Mouse (Mus musculus) embryonic facial prominence, embryonic 12.5 days (tissue): ENCODE results near the gene Bphl. TPM values are rescaled to one million over a fixed set of nuclear protein-coding genes. Genes with fewer than 3 reads are reported as not detected.
"Not testable (repeated sequence)": the region's sequence is repeated elsewhere in the genome, so short reads cannot be mapped to it uniquely, and the experiment has no call there.

Experiments
- ATAC-seq: fragments of 200-750 bp; cut with Nextera tagmentation; 2 replicates; pipeline ENCODE4 v1.8.0; 2017; ENCODE audit not compliant: insufficient number of reproducible peaks, insufficient read depth, low FRiP score, low TSS enrichment
- H3K27ac ChIP-seq: fragments of 300-500 bp; sonication (generic); 2 replicates; pipeline ENCODE4 v1.5.1; 2016; ENCODE audit warnings: mild to moderate bottlenecking
- H3K27me3 ChIP-seq: fragments of 300-500 bp; sonication (generic); 2 replicates; pipeline ENCODE4 v1.6.1; 2016; ENCODE audit warnings: mild to moderate bottlenecking, moderate library complexity
- H3K36me3 ChIP-seq: fragments of 300-500 bp; sonication (generic); 2 replicates; pipeline ENCODE4 v1.6.1; 2016; ENCODE audit warnings: mild to moderate bottlenecking
- H3K4me1 ChIP-seq: fragments of 300-500 bp; sonication (generic); 2 replicates; pipeline ENCODE4 v1.6.1; 2016
- H3K4me2 ChIP-seq: fragments of 300-500 bp; sonication (generic); replicated peaks from 2 replicates; pipeline ENCODE4 v1.6.1; 2016; ENCODE audit warnings: mild to moderate bottlenecking, moderate library complexity
- H3K4me3 ChIP-seq: fragments of 300-500 bp; sonication (generic); 2 replicates; pipeline ENCODE4 v1.5.1; 2016; ENCODE audit warnings: mild to moderate bottlenecking
- H3K9ac ChIP-seq: fragments of 300-500 bp; sonication (generic); 2 replicates; pipeline ENCODE4 v1.6.1; 2016; ENCODE audit warnings: mild to moderate bottlenecking, moderate library complexity
- H3K9me3 ChIP-seq: fragments of 300-500 bp; sonication (generic); 2 replicates; pipeline ENCODE4 v1.6.1; 2016; ENCODE audit warnings: mild to moderate bottlenecking, moderate library complexity
- WGBS: fragments of 180-500 bp; shearing (Covaris S2); methylation state at CpG from one replicate; pipeline ENCODE4 v1.1.7; 2016; 5-methylcytosine and 5-hydroxymethylcytosine counted together
- polyA plus RNA-seq: library from polyadenylated mRNA; unstranded; fragments of >200 nt; fragmentation: Nextera tagmentation; extraction: Ambion mirVana; gene quantifications from 2 replicates; pipeline ENCODE4 v1.2.1, GENCODE M21; 2016

Gene Bphl
- polyA plus RNA-seq, 1 experiment from 2014 or later: 43.9 TPM

DNA sequence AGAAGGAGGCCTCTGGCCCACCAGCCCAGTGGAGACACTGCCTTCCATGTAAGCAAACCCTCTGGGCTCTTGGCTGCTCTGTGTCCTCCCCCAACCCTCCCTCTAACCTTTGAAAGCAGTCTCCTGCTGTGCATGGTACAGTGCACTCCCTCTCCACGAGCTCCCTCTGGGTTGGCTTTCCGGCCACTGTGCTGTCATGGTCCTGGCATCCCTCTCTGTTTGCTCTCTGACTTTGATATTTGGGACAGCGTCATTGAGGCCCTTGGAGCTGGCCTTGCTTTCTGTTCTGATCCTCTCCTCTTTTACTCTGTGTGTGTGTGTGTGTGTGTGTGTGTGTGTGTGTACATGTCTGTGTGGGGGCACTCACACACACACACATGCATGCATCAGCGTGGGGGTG, 17.0 kb downstream of the Bphl start:
- Histone ChIP-seq H3K27me3 (no peaks in the 10 kb centered on the region), H3K4me1 (no peaks in the 10 kb centered on the region), H3K27ac (no peak overlapping the region), H3K36me3 (peaks cover 47% of the 10 kb centered on the region), H3K9ac (no peak overlapping the region), H3K4me3 (no peak overlapping the region), H3K9me3 (no peaks in the 10 kb centered on the region), H3K4me2 (no peak overlapping the region)
- no peak for ATAC-seq
- 74% methylated on average over 4 of the region's 4 CpGs for WGBS

DNA sequence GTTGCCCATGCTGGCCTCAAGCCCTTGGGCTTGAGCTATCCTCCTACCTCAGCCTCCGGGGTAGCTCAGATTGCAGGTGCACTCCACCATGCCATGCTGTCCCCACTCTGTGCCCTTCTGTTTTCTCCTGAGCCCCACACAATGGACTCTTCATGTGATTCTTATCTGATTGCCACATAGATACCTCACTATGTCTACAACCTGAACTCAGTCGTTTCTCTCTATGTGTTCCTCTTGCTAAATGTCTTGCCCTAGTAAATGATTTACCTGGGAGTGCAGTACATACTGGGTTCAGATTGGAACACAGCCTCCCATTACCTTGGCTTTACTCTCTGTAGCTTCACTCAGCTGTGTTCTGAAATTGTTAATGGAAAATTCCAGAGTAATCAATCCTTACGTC, 17.6 kb downstream of the Bphl start:
- ATAC-seq: no peak
- Histone ChIP-seq H3K4me2 (no peak overlapping the region), H3K27ac (no peak overlapping the region), H3K27me3 (no peaks in the 10 kb centered on the region), H3K36me3 (peaks cover 43% of the 10 kb centered on the region), H3K4me3 (no peak overlapping the region), H3K9ac (no peak overlapping the region), H3K4me1 (no peaks in the 10 kb centered on the region), H3K9me3 (no peaks in the 10 kb centered on the region)
- 89% methylated on average over 3 of the region's 3 CpGs for WGBS

DNA sequence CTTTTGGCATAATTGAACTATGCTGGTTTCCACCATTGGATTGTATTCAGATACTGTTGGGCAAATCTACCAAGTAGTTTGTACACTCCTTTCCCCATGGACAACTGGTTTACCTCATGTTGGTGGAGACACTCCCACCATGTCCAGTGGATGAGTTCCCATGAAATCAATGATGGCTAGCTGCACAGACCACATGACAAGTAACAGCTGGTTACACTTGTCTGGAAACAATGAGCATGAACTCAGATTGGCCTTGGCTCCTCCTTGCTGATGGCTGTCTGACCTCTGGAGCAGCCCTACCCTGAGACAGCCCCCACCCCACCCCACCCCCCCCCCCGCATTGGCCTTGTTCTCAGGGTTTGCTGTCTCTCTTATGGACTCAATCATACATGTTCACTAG, 19.9 kb downstream of the Bphl start:
- no peak overlapping the region for H3K4me3 ChIP-seq
- no peak overlapping the region for H3K9ac ChIP-seq
- no peak for ATAC-seq
- no peak overlapping the region for H3K4me2 ChIP-seq
- no peaks in the 10 kb centered on the region for H3K27me3 ChIP-seq
- peaks cover 31% of the 10 kb centered on the region for H3K36me3 ChIP-seq
- WGBS: 100% methylated on average over 1 of the region's 1 CpGs
- no peaks in the 10 kb centered on the region for H3K4me1 ChIP-seq
- H3K27ac ChIP-seq: no peak overlapping the region
- no peaks in the 10 kb centered on the region for H3K9me3 ChIP-seq

DNA sequence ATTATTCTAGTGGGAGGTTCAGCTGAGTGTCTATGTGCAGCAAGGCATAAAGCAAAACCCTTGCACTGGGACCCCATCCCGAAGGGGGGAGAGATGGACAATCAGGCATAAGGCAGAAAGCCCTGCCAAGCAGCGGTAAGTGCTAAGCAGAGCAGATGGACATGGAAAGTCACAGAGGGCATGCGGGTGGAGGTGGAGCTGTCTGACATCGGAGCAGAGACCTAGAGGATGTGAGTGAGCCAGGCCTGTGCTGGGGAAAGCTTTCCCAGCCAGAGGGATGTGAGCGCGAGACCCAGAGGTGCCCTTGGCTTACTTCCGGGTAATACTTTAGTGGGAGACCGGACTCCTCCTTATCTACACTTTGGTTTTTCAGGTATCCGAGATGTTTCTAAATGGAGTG, 22.7 kb downstream of the Bphl start:
- Histone ChIP-seq H3K36me3 (peaks cover 22% of the 10 kb centered on the region), H3K9ac (no peak overlapping the region), H3K4me1 (no peaks in the 10 kb centered on the region), H3K27ac (no peak overlapping the region), H3K27me3 (no peaks in the 10 kb centered on the region), H3K9me3 (no peaks in the 10 kb centered on the region), H3K4me2 (no peak overlapping the region), H3K4me3 (no peak overlapping the region)
- ATAC-seq: no peak
- 86% methylated on average over 9 of the region's 9 CpGs for WGBS

DNA sequence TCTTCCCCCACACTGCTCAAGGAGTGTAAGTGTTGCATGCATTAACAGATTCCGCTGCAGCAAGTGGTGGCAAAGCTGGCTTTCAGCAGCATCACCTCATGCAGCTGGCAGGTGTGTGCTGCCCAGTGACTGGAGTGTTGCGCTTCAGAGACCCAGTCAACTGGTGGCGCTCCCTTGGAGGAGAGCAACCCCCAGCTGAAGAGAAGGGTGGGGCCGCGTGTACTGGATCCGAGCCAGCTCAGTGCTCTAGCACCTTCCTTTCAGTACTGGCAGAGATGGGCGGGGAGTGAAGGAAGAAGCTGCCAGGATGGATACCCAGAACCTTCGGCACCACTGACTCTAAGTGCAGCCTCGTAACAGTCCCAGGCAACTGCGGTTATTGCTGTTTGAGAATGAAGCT, 25.1 kb downstream of the Bphl start:
- Histone ChIP-seq H3K9me3 (no peaks in the 10 kb centered on the region), H3K27me3 (no peaks in the 10 kb centered on the region), H3K4me1 (no peaks in the 10 kb centered on the region), H3K9ac (no peak overlapping the region), H3K4me2 (no peak overlapping the region), H3K36me3 (peaks cover 11% of the 10 kb centered on the region; the same call in 1 of the 2 replicates), H3K4me3 (no peak overlapping the region), H3K27ac (no peak overlapping the region)
- 86% methylated on average over 10 of the region's 10 CpGs for WGBS
- no peak for ATAC-seq

DNA sequence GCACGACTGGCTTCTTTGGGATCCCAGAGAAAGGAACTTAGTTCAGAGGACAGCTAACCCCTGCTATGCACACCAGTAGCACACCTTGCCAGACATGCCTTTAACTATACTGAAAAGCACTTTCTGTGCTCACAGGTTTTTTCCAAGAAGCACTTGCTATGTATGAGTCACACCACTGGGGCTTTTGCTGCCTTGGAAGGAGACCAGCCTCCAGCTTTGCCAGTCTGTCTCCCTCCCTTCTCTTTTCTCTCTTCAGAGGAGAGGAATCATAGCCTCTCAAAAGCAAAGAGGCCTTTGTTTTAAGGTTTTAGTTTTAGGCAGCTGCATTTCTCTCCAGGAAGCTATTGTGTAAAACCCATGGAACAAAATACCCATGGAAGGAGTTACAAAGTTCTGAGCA, 29.0 kb downstream of the Bphl start:
- 58% methylated on average over 1 of the region's 1 CpGs for WGBS
- Histone ChIP-seq H3K27me3 (no peaks in the 10 kb centered on the region), H3K27ac (no peak overlapping the region), H3K4me2 (no peak overlapping the region), H3K9me3 (no peaks in the 10 kb centered on the region), H3K9ac (no peak overlapping the region), H3K4me1 (peaks cover 7% of the 10 kb centered on the region), H3K36me3 (peaks cover 8% of the 10 kb centered on the region; the same call in 1 of the 2 replicates), H3K4me3 (no peak overlapping the region)
- no peak for ATAC-seq

DNA sequence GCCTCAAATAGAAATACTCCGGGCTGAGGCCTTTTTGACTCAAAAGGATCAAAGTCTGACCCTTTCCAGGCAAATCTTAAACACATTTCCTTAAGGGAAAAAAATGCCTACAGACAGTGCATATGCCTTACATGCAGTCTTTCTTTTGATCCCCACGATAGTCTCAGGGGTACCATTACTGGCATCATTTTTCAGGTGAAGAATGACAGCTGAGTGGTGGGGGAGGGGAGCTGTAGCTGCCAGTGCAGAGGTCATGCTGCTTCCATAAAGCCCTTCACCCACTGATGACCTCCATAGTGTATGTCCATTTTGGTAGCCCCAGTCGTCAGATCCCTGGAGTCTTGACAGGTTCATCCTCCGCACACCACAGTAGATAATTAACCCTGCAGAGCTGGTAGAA, 32.9 kb downstream of the Bphl start:
- peaks cover 7% of the 10 kb centered on the region for H3K4me1 ChIP-seq
- ATAC-seq: no peak
- H3K27me3 ChIP-seq: no peaks in the 10 kb centered on the region
- H3K4me3 ChIP-seq: no peak overlapping the region
- 39% methylated on average over 4 of the region's 4 CpGs for WGBS
- H3K9ac ChIP-seq: no peak overlapping the region
- peaks cover 5% of the 10 kb centered on the region; the same call in 1 of the 2 replicates for H3K36me3 ChIP-seq
- no peak overlapping the region for H3K27ac ChIP-seq
- H3K4me2 ChIP-seq: no peak overlapping the region
- H3K9me3 ChIP-seq: no peaks in the 10 kb centered on the region

DNA sequence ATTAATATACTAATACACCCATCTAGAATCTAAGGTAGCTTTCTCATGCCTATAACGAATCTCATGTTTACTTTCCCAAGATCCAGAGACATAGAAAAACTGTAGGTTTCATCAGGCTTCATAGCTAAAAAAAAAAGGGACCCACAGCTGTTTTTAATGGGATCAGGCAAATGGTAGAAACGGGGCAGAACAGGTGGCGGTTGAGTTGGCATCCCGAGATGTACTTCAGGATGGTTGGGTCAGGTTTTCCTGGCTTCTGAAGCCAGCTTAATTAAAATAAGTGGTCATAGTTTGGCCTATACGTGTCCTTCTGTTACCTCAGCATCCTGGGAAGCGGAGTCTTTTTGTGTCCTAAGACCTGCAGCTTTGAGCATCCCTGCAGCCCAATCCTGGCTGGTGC, 34.4 kb downstream of the Bphl start:
- Histone ChIP-seq H3K27ac (no peak overlapping the region), H3K36me3 (peaks cover 8% of the 10 kb centered on the region; the same call in 1 of the 2 replicates), H3K27me3 (no peaks in the 10 kb centered on the region), H3K4me2 (no peak overlapping the region), H3K9me3 (no peaks in the 10 kb centered on the region), H3K4me1 (peaks cover 12% of the 10 kb centered on the region), H3K9ac (no peak overlapping the region), H3K4me3 (no peak overlapping the region)
- ATAC-seq: no peak
- WGBS: 84% methylated on average over 6 of the region's 6 CpGs

DNA sequence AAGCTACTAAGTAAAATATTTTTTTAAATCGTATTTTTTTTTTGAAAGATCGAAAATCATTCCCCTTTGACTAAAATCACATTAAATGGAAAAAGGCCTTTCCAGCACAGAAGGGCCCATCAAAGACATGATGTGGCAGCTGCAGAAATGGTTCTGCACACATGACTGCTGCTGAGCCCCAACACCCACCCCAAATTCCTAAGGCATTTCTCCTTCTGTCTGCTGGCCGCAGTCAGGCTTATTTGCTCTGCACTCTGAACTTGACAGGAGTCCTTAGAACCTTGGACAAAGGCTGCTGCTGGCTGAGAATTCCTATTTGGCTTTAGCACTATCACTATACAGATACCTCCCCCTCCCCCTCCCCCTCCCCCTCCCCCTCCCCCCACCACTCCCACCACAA, 35.5 kb downstream of the Bphl start:
- Histone ChIP-seq H3K36me3 (peaks cover 8% of the 10 kb centered on the region; the same call in 1 of the 2 replicates), H3K27me3 (no peaks in the 10 kb centered on the region), H3K4me2 (no peak overlapping the region), H3K4me3 (no peak overlapping the region), H3K27ac (no peak overlapping the region), H3K4me1 (peaks cover 17% of the 10 kb centered on the region), H3K9ac (no peak overlapping the region), H3K9me3 (no peaks in the 10 kb centered on the region)
- WGBS: 71% methylated on average over 3 of the region's 3 CpGs
- ATAC-seq: no peak

DNA sequence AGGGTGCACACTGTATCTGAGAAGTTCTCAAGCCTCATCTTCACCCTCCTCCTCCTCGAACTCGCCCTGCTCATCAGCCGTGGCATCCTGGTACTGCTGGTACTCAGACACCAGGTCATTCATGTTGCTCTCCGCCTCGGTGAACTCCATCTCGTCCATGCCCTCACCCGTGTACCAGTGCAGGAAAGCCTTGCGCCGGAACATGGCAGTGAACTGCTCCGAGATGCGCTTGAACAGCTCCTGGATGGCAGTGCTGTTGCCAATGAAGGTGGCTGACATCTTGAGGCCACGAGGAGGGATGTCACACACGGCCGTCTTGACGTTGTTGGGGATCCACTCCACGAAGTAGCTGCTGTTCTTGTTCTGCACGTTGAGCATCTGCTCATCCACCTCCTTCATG, 37.0 kb downstream of the Bphl start:
- not testable (repeated sequence) for H3K27ac ChIP-seq, H3K9ac ChIP-seq, H3K27me3 ChIP-seq, H3K4me3 ChIP-seq, H3K4me2 ChIP-seq, H3K9me3 ChIP-seq, H3K36me3 ChIP-seq, ATAC-seq
- 96% methylated on average over 11 of the region's 17 CpGs for WGBS
- H3K4me1 ChIP-seq: peaks cover 17% of the 10 kb centered on the region

DNA sequence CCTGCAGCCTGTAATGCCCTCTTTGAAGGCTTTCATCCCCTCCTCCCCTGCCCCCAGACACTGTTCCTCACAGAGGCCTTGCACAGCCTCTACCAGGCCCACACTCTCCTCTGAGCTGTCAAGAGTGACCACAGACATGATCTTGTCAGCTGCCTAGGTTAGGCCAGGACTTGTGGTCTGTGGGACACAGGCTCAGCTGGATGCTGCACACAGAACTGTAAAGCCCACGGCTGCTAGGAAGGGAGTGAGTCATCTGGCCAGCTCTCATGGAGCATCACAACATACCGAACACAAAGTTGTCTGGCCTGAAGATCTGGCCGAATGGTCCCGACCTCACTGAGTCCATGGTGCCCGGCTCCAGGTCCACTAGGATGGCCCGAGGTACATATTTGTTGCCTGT, 38.5 kb downstream of the Bphl start:
- not testable (repeated sequence) for H3K4me1 ChIP-seq, H3K9me3 ChIP-seq, H3K27ac ChIP-seq, H3K27me3 ChIP-seq, H3K36me3 ChIP-seq, H3K4me3 ChIP-seq, H3K4me2 ChIP-seq, ATAC-seq, H3K9ac ChIP-seq
- WGBS: 86% methylated on average over 6 of the region's 6 CpGs

DNA sequence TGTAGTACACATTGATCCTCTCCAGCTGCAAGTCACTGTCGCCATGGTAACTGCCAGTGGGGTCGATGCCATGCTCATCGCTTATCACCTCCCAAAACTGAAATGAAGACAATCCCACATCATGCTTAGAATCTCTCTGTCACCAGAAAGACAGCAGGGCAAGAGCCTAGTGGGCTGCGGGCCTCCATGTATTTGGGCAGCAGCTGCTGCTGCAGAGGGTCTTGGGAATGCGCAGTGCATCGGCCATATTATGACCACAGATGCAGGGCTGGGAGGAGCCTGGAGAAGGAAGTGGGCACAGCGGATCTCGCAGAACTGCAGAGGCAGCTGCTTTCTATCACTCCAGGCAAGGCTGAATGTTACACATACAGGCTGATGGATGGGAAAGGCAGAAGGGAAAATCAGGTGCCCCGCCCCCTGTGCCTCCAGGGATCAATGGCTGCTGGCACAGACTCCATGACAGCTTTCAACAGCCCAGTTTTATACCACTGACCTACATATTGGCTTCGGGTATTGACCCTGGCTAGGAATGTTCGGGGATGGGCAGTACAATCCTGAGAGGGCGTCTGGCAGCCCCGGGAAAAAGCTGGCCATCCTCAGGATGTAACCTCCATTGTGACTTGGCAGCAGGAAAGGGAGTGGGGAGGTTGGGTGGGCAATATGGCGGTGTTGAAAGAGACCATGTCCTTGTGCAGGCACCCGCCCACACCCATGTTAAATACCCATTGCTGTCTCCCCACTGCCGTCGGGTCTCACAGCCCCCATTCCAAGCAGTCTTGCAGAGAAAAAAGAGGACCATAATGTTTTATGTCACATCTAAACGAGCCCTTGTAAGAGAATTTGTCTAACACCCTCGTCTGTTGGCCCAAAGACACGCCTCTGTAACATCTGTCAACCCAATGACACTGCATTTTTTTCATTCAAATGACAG, 39.4 kb downstream of the Bphl start:
- peak; percentile 16; the same call in 1 of the 2 replicates for ATAC-seq
- H3K4me1 ChIP-seq: peaks cover 10% of the 10 kb centered on the region
- H3K9ac ChIP-seq: peak overlapping the region; percentile 71; the same call in 1 of the 2 replicates

More for the DNA sequence above, 39.4 kb downstream of the Bphl start:
- peak overlapping the region; percentile 82 for H3K4me2 ChIP-seq
- peak overlapping the region; percentile 62 for H3K4me3 ChIP-seq
- no peaks in the 10 kb centered on the region for H3K9me3 ChIP-seq
- H3K27ac ChIP-seq: no peak overlapping the region; the same call in 1 of the 2 replicates
- 64% methylated on average over 20 of the region's 20 CpGs for WGBS
- H3K36me3 ChIP-seq: peaks cover 8% of the 10 kb centered on the region; the same call in 1 of the 2 replicates
- no peaks in the 10 kb centered on the region for H3K27me3 ChIP-seq
